Mouse (Mus musculus) lung, postnatal 36 days (tissue): Measurements from ENCODE around the gene Lrrn2.
A peak's percentile ranks its signal among the peaks of the same experiment; 100 is the strongest.
"Not testable (repeated sequence)": the region's sequence is repeated elsewhere in the genome, so short reads cannot be mapped to it uniquely, and the experiment has no call there.

ENCODE experiments used
- DNase-seq: peaks from one replicate; pipeline ENCODE4 v3.0.0; 2022; ENCODE audit warnings: mixed read lengths

Gene Lrrn2

DNA sequence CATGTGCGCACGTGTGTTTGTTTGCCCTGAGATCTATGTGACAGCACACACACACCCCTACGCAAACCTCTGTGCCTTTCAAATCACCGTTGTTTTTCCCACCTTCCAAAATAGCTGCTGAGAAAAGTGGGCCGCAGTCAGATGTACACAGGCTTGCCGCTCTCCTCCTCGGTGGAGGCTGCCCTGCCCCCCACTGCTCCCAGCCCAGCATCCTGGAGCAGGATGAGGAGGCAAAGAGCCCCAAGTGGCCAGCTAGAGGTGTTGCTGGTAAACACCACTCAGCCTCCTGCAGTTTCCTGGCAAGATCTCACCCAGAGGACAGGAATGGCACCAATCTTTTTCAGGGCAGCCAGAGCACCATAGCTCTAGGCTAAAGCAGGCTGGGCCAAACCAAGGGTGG lies 54.8 kb downstream of the Lrrn2 start:
- no peak for DNase-seq

GRCm38 (mm10) chr1:132937296-132938030 lies 57.4 kb downstream of the Lrrn2 start:
- no peak for DNase-seq

- DNase-seq: no peak
Observed at GRCm38 (mm10) chr1:132938975-132939374, 58.9 kb downstream of the Lrrn2 start.

DNA sequence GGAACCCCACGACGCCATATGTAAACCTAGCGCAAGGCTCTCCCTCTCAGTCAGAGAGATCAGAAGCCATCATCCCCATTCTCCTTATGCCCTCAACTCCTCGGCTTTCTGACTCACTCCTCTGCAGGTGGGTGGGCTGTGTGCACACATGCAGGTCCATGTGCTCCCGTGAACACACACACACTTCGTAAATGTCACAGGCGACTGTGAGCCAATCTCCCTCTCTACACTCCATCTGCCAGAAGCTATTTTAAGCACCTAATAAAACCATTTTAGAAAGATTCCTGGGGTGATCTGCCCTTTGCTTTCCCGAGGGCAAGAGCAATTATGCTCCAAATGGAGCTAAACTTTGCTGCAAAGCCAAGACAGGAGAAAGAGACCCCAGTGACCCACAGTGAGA lies 65.8 kb downstream of the Lrrn2 start:
- no peak for DNase-seq

DNA sequence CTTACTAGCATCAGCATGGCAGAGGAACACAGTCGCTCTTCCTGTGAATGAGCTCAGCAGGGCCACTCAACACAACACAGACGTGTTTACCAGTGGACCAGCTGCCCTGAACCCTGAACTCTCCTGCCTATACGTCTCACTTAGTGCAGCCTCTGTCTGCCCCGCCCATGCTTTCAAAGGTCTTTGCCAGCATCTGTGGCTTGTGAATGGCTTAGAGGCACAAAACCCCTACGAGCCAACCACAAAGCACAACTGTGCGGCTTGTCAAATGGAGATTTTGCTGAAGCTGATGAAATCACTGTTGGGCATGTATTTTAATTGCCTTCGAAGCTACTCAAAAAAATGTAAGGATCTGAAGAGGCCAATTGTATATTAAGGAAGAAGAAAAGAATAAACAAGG lies 67.7 kb downstream of the Lrrn2 start:
- no peak for DNase-seq

DNA sequence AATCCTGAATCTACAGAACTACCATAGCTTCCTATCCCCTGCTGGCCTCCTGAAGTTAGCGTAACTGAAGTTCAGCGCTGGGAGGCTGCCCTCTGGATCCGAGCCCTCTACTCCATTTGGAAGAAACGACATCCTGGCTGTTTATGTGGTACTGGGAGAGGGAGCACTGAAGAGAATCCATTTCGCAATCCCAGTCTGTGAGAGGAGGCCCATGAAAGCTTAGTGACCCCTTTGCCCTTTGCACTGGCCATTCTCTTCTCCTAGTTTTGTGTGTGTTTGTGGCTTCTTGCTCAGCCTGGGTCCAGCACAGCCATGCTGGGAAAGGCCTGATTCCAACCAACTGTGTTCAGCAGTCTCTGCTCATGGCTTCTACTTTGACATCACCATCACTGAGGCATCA lies 76.7 kb downstream of the Lrrn2 start:
- DNase-seq: no peak

DNA sequence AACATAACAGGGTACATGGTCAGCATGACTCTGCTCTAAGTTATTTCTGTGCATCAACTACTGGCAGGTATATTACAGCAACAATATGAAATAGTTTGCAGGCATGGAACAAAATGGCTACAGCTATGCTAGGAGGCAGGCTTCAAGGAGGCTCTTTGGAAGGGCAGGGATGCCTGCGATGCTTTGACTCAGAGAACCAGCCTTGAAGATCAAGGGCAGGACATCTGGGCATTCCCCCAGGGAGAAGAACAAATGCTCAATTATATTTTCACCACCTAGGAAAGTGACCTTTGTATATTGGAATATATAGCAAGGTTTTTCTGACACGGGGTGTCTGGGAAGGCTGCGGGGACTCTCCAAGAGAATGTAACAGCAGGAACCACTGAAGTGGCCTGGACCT lies 81.7 kb downstream of the Lrrn2 start:
- DNase-seq: no peak

- no peak for DNase-seq
Observed at GRCm38 (mm10) chr1:132964106-132964505, 84.0 kb downstream of the Lrrn2 start.

DNA sequence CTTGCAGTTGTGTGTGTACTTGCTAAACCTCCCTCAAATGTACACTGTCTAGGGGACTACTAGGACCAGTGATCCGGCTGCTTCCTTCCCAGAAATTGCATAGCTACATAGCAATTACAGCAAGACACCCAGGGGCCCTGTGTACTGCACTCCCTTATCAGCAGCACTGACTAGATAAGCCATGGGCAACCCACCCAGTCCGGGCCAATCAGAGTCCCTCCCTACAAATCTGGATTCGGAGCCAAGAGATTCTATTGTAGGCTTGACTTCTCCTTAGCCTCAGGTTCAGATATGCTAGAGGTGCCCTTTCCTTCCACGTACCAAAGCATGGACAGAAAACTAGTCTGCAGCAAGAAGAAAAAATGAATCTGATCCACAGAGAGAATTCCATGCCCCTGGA lies 84.6 kb downstream of the Lrrn2 start:
- DNase-seq: no peak

- DNase-seq: peak; percentile 76
Observed at GRCm38 (mm10) chr1:132968659-132969058, 88.6 kb downstream of the Lrrn2 start.

DNA sequence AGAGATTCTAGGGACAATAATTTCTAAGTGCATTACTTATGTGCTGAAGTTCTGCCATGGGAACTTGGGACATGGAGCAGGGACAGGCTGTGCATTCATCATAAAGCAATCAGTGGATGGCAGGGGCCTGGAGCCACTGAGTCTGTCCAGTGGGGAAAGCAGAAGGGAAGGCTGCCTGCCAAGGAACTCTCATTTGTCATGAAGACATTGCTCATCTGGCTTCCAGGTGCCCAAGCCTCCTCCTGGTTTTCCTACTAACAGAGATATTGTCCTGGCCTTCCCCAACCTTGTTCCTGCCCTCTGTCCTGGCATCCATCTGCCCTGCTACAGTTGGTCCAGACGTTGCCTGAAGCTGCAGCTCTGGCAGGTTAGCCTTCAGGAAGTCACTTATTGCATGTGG lies 97.3 kb downstream of the Lrrn2 start:
- DNase-seq: no peak

DNA sequence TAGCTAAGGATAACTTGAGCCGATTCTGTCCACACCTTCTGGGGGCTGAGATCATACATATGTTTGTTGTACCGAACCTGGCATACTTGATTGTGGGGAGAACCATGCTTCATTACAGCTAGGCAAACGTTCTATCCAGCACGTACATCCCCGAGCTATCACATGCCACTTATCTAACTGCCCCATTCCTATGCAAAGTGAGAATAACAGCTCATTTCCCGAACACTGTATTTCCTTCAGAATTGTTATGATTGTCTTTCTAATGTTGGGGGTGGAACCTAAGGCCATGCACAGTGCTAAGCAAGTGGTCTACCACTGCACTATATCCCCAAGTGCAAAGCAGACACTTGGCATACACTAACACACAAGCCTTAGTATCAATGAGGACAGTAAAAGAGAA lies 101.2 kb downstream of the Lrrn2 start:
- no peak for DNase-seq

- DNase-seq: peak; percentile 49
Observed at GRCm38 (mm10) chr1:132982728-132983127, 102.7 kb downstream of the Lrrn2 start.

GRCm38 (mm10) chr1:132988556-132989459 lies 108.7 kb downstream of the Lrrn2 start:
- DNase-seq: not testable (repeated sequence)
